Mouse (Mus musculus) CH12.LX (cell line): ENCODE results near the gene Abhd15. TPM values are rescaled to one million over a fixed set of nuclear protein-coding genes. Genes with fewer than 3 reads are reported as not detected.

ENCODE experiments used
- DNase-seq: peaks from one replicate; pipeline ENCODE4 v3.0.0-alpha.2; 2013; ENCODE audit errors: extremely low read depth
- H3K27ac ChIP-seq: 2 replicates; pipeline ENCODE4 v1.5.1; 2012; ENCODE audit warnings: low read depth, mild to moderate bottlenecking, control low read depth, moderate library complexity; ENCODE audit not compliant: insufficient read depth
- H3K27me3 ChIP-seq: replicated peaks from 2 replicates; pipeline ENCODE3; 2012; ENCODE audit warnings: inconsistent platforms
- H3K36me3 ChIP-seq, 2 experiments: replicated peaks in 1 of 2; 2 replicates each; pipeline versions ENCODE3 to v1.6.1; 2012; ENCODE audit warnings: inconsistent platforms in 1 of 2, low read length in 1 of 2, mild to moderate bottlenecking in 1 of 2, mixed read lengths in 1 of 2, moderate library complexity in 1 of 2; ENCODE audit not compliant: control insufficient read depth in 1 of 2, insufficient read depth in 1 of 2
- H3K4me1 ChIP-seq, 2 experiments: 2 replicates each; pipeline ENCODE4 v1.6.1; 2012; ENCODE audit warnings: inconsistent platforms in 1 of 2, moderate library complexity in 1 of 2; ENCODE audit not compliant: insufficient read depth in 2 of 2, control insufficient read depth in 1 of 2
- H3K4me2 ChIP-seq: 2 replicates; pipeline ENCODE4 v1.6.1; 2012; ENCODE audit warnings: low read depth, mild to moderate bottlenecking, control low read depth; ENCODE audit not compliant: poor library complexity, insufficient read depth, severe bottlenecking
- H3K4me3 ChIP-seq, 3 experiments: fragments of 150-350 bp in 1 of 3; sonication (generic) in 1 of 3; replicated peaks in 1 of 3; 2 replicates each; pipeline versions ENCODE3 to v1.5.1; 2011 to 2012; ENCODE audit warnings: low read depth in 2 of 3, low read length in 2 of 3, mild to moderate bottlenecking in 2 of 3, moderate library complexity in 2 of 3, control low read depth in 1 of 3, improper control_type of control experiment in 1 of 3, inconsistent platforms in 1 of 3, mixed read lengths in 1 of 3; ENCODE audit not compliant: poor library complexity in 1 of 3
- H3K79me2 ChIP-seq: replicated peaks from 2 replicates; pipeline ENCODE4 v1.6.1; 2012; ENCODE audit warnings: mild to moderate bottlenecking, moderate library complexity; ENCODE audit not compliant: control insufficient read depth, poor library complexity, insufficient read depth, severe bottlenecking; ENCODE audit errors: extremely low read depth
- H3K9ac ChIP-seq: 2 replicates; pipeline ENCODE4 v1.6.1; 2012; ENCODE audit warnings: low read depth, mild to moderate bottlenecking, control low read depth, moderate library complexity; ENCODE audit not compliant: insufficient read depth
- H3K9me3 ChIP-seq: replicated peaks from 2 replicates; pipeline ENCODE3; 2012; ENCODE audit warnings: low read length, inconsistent platforms, mixed read lengths
- BHLHE40 ChIP-seq: IDR thresholded peaks from 2 replicates; pipeline ENCODE4 v1.6.1; 2011; ENCODE audit warnings: mild to moderate bottlenecking, low read depth, low read length, improper control_type of control experiment
- CHD1 ChIP-seq: IDR thresholded peaks from 2 replicates; pipeline ENCODE4 v1.6.1; 2012; ENCODE audit warnings: low read depth, low read length, improper control_type of control experiment, inconsistent platforms
- CHD2 ChIP-seq: IDR thresholded peaks from 2 replicates; pipeline ENCODE4 v1.6.1; 2011; ENCODE audit warnings: low read length, improper control_type of control experiment
- CTCF ChIP-seq, 2 experiments: IDR thresholded peaks in 1 of 2; conservative IDR thresholded peaks in 1 of 2; 2 replicates each; pipeline ENCODE4 v1.5.1; 2011 to 2012; ENCODE audit warnings: low read depth in 2 of 2, low read length in 2 of 2, improper control_type of control experiment in 1 of 2, inconsistent platforms in 1 of 2, mild to moderate bottlenecking in 1 of 2, moderate library complexity in 1 of 2
- E2F4 ChIP-seq: IDR thresholded peaks from 2 replicates; pipeline ENCODE4 v1.6.1; 2011; ENCODE audit warnings: low read depth, low read length, improper control_type of control experiment; ENCODE audit not compliant: insufficient replicate concordance
- ELF1 ChIP-seq: IDR thresholded peaks from 2 replicates; pipeline ENCODE4 v1.6.1; 2014; ENCODE audit warnings: low read depth, mild to moderate bottlenecking, inconsistent platforms, low read length, improper control_type of control experiment
- ETS1 ChIP-seq: conservative IDR thresholded peaks from 2 replicates; pipeline ENCODE4 v1.6.1; 2012; ENCODE audit warnings: low read depth, mild to moderate bottlenecking, inconsistent platforms, low read length, improper control_type of control experiment, moderate library complexity
- HCFC1 ChIP-seq: IDR thresholded peaks from 2 replicates; pipeline ENCODE4 v1.6.1; 2012; ENCODE audit warnings: low read depth, mild to moderate bottlenecking, inconsistent platforms, low read length, improper control_type of control experiment
- JUN ChIP-seq: IDR thresholded peaks from 2 replicates; pipeline ENCODE4 v1.6.1; 2011; ENCODE audit warnings: low read depth, mild to moderate bottlenecking, low read length, improper control_type of control experiment, moderate library complexity; ENCODE audit not compliant: insufficient read depth
- JUND ChIP-seq: conservative IDR thresholded peaks from 2 replicates; pipeline ENCODE4 v1.6.1; 2011; ENCODE audit warnings: low read depth, low read length, improper control_type of control experiment
- KAT2A ChIP-seq: IDR thresholded peaks from 2 replicates; pipeline ENCODE4 v1.6.1; 2012; ENCODE audit warnings: low read length, improper control_type of control experiment, inconsistent platforms; ENCODE audit not compliant: insufficient replicate concordance
- MAFK ChIP-seq: IDR thresholded peaks from 2 replicates; pipeline ENCODE4 v1.6.1; 2011; ENCODE audit warnings: low read length, improper control_type of control experiment; ENCODE audit not compliant: insufficient replicate concordance
- MAX ChIP-seq: IDR thresholded peaks from 2 replicates; pipeline ENCODE4 v1.6.1; 2011; ENCODE audit warnings: low read length, improper control_type of control experiment
- MEF2A ChIP-seq: IDR thresholded peaks from 2 replicates; pipeline ENCODE4 v1.6.1; 2014; ENCODE audit warnings: low read depth, mild to moderate bottlenecking, inconsistent platforms, low read length, improper control_type of control experiment, borderline replicate concordance
- MXI1 ChIP-seq: IDR thresholded peaks from 2 replicates; pipeline ENCODE4 v1.6.1; 2011; ENCODE audit warnings: mild to moderate bottlenecking, low read depth, low read length, improper control_type of control experiment
- MYC ChIP-seq: IDR thresholded peaks from 2 replicates; pipeline ENCODE4 v1.6.1; 2011; ENCODE audit warnings: low read depth, mild to moderate bottlenecking, improper control_type of control experiment, low read length
- NELFE ChIP-seq: IDR thresholded peaks from 2 replicates; pipeline ENCODE4 v1.6.1; 2011; ENCODE audit warnings: low read depth, low read length, improper control_type of control experiment
- NRF1 ChIP-seq: IDR thresholded peaks from 2 replicates; pipeline ENCODE4 v1.6.1; 2014; ENCODE audit warnings: low read depth, mild to moderate bottlenecking, inconsistent platforms, low read length, improper control_type of control experiment, moderate library complexity
- PAX5 ChIP-seq: IDR thresholded peaks from 2 replicates; pipeline ENCODE4 v1.6.1; 2012; ENCODE audit warnings: low read length, inconsistent platforms, mixed read lengths
- POLR2A ChIP-seq: IDR thresholded peaks from 2 replicates; pipeline ENCODE4 v1.6.1; 2011; ENCODE audit warnings: low read depth, mild to moderate bottlenecking, improper control_type of control experiment, low read length
- POLR2AphosphoS2 ChIP-seq: IDR thresholded peaks from 2 replicates; pipeline ENCODE4 v1.6.1; 2011; ENCODE audit warnings: low read depth, low read length, improper control_type of control experiment
- RCOR1 ChIP-seq: conservative IDR thresholded peaks from 2 replicates; pipeline ENCODE4 v1.6.1; 2012; ENCODE audit warnings: low read depth, mild to moderate bottlenecking, inconsistent platforms, low read length, improper control_type of control experiment
- SIN3A ChIP-seq: IDR thresholded peaks from 2 replicates; pipeline ENCODE4 v1.6.1; 2012; ENCODE audit warnings: low read length, improper control_type of control experiment, inconsistent platforms
- SMC3 ChIP-seq: IDR thresholded peaks from 2 replicates; pipeline ENCODE4 v1.6.1; 2011; ENCODE audit warnings: low read depth, low read length, improper control_type of control experiment
- TBP ChIP-seq: conservative IDR thresholded peaks from 2 replicates; pipeline ENCODE4 v1.6.1; 2011; ENCODE audit warnings: low read depth, low read length, improper control_type of control experiment
- UBTF ChIP-seq: IDR thresholded peaks from 2 replicates; pipeline ENCODE4 v1.6.1; 2012; ENCODE audit warnings: low read depth, mild to moderate bottlenecking, inconsistent platforms, low read length, improper control_type of control experiment, moderate library complexity
- USF1 ChIP-seq: IDR thresholded peaks from 2 replicates; pipeline ENCODE4 v1.6.1; 2014; ENCODE audit warnings: low read depth, mild to moderate bottlenecking, inconsistent platforms, low read length, improper control_type of control experiment
- USF2 ChIP-seq: conservative IDR thresholded peaks from 2 replicates; pipeline ENCODE4 v1.6.1; 2011; ENCODE audit warnings: low read depth, low read length, improper control_type of control experiment
- ZC3H11A ChIP-seq: IDR thresholded peaks from 2 replicates; pipeline ENCODE4 v1.6.1; 2012; ENCODE audit warnings: low read depth, mild to moderate bottlenecking, inconsistent platforms, low read length, improper control_type of control experiment
- ZKSCAN1 ChIP-seq: IDR thresholded peaks from 2 replicates; pipeline ENCODE4 v1.6.1; 2012; ENCODE audit warnings: low read depth, inconsistent platforms, low read length, improper control_type of control experiment, borderline replicate concordance
- ZMIZ1 ChIP-seq: IDR thresholded peaks from 2 replicates; pipeline ENCODE4 v1.6.1; 2012; ENCODE audit warnings: low read depth, mild to moderate bottlenecking, inconsistent platforms, low read length, improper control_type of control experiment
- ZNF384 ChIP-seq: IDR thresholded peaks from 2 replicates; pipeline ENCODE4 v1.6.1; 2012; ENCODE audit warnings: low read depth, low read length, improper control_type of control experiment, inconsistent platforms
- dilution Hi-C: fragments of 300-500 bp; cut with MboI; formaldehyde crosslinking; loops from 2 replicates; pipeline ENCODE4 v1.14.3; 2020; ENCODE audit warnings: low sequenced_read_pairs; ENCODE audit not compliant: extremely low pct_unique_long_range_greater_than_20kb, extremely low pct_ligation_motif_present
- in situ Hi-C: fragments of 300-500 bp; cut with MboI; formaldehyde crosslinking; loops from 3 replicates; pipeline ENCODE4 v1.14.3; 2019; ENCODE audit warnings: low sequenced_read_pairs, low pct_ligation_motif_present, low pct_unique_long_range_greater_than_20kb, mixed read lengths
- polyA plus RNA-seq: library from polyadenylated mRNA; unstranded; fragments of >175 nt; gene quantifications from 2 replicates; pipeline ENCODE4 v1.2.1, GENCODE M21; 2012; ENCODE audit warnings: low read depth; ENCODE audit not compliant: insufficient read length
- total RNA-seq, 2 experiments: library from RNA; depleted of rRNA; stranded (reverse); fragments of 300-350 nt in 1 of 2; fragments of >200 nt in 1 of 2; gene quantifications; 2 replicates each; pipeline ENCODE4 v1.2.3; 2012 to 2014

Gene Abhd15
- total and polyA plus RNA-seq, 3 experiments = 0.11 to 0.38 (median 0.23) TPM

DNA sequence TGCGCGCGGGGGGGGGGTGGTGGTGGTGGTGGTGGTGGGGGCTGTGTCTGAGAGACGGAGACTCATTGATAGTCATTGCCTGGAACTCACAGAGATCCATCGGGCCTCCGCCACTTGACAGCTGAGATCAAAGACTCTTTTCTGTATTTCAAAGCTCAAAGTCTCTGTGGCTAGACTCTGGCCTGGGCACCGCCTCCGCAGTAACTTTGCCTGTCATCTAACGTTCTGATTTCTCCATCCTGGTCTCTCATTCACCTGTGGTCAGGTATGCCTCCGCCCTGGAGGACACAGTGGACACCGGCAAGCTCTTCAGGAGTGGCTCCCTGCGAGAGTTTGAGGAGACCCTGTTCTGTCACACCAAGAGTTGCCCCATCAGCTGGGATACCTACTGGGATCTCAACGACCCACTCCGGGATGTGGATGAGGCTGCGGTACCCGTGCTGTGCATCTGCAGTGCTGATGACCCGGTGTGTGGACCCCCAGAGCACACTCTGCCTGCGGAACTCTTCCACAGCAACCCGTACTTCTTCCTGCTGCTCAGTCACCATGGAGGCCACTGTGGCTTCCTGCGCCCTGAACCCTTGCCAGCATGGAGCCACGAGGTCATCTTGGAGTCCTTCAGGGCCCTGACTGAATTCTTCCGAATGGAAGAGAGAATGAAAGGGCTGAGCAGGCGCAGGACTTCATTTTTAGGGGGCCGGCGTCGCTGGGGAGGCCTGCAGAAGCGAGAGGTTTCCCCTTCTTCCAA is 3.3 kb downstream of the Abhd15 start:
- peaks cover 23 to 59% of the 10 kb centered on the region in 2 experiments for H3K4me1 ChIP-seq
- H3K4me3 ChIP-seq = no peak overlapping the region
- dilution Hi-C loops (no loop called here), in situ Hi-C loops (loop anchor here (10.0 kb wide), 1 partner anchor 277 kb away; no protein-coding TSS in a partner anchor)
- H3K9me3 ChIP-seq = peaks cover 12% of the 10 kb centered on the region
- no peak overlapping the region for H3K9ac ChIP-seq
- H3K4me2 ChIP-seq = no peak overlapping the region
- no peak for DNase-seq
- no peaks in the 10 kb centered on the region for H3K79me2 ChIP-seq
- no peak overlapping the region for H3K27ac ChIP-seq
- no peak for TF ChIP-seq TBP
- TF ChIP-seq, all 38 proteins: peak for 0
- Histone ChIP-seq H3K36me3 (peaks cover 0 to 10% of the 10 kb centered on the region in 2 experiments), H3K27me3 (no peaks in the 10 kb centered on the region)

DNA sequence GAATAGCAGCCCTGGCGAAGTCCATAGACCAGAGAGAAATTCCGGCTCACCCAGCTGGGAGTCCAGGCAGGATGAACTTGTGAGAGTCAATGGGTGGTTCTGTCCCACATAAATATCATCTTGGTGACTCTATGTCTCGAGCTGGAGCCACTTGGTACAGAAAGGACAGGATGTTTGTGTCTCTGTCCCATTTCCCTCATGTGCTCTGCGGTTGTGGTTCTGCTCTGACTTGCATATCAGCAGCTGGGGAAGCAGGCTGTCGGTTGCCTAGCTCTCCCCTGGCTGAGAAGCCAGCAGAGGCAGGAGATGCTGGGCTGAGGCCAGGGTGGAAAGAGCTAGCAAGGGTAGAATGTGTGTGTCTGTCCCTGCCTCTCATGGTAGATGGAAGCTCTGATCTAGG is 4.1 kb downstream of the Abhd15 start, which contains the start of gene Gm10392:
Gene Gm10392 (minus strand): TSS at position 156 of the 400 bp plus-strand sequence.
- Histone ChIP-seq H3K9ac (no peak within 1 kb of the TSS), H3K4me1 (peaks cover 23 to 55% of the 10 kb centered on the region in 2 experiments), H3K36me3 (peaks cover 0 to 10% of the 10 kb centered on the region in 2 experiments), H3K79me2 (no peaks in the 10 kb centered on the region), H3K9me3 (peaks cover 12% of the 10 kb centered on the region), H3K27me3 (no peaks in the 10 kb centered on the region), H3K4me3 (no peak within 1 kb of the TSS), H3K4me2 (no peak within 1 kb of the TSS; the same call in 1 of the 2 replicates), H3K27ac (no peak within 1 kb of the TSS)
- in situ Hi-C loops (loop anchor here (10.0 kb wide), 1 partner anchor 276 kb away; no protein-coding TSS in a partner anchor), dilution Hi-C loops (no loop called here)
- DNase-seq = peak; percentile 88
- TF ChIP-seq USF2 = no peak
- peak; percentile 89 for TF ChIP-seq BHLHE40
- no peak for TF ChIP-seq JUN
- TF ChIP-seq SIN3A = peak; percentile 29; the same call in 1 of the 2 replicates
- TF ChIP-seq ZC3H11A = no peak
- no peak for TF ChIP-seq CHD2
- TF ChIP-seq NRF1 = no peak
- TF ChIP-seq MYC = no peak
- TF ChIP-seq POLR2AphosphoS2 = no peak
- no peak for TF ChIP-seq NELFE
- 0 out of 2 replicates have a peak, but pooled peaks have one; percentile 17 for TF ChIP-seq RCOR1
- TF ChIP-seq CHD1 = no peak
- TF ChIP-seq KAT2A = no peak
- TF ChIP-seq MEF2A = 0 out of 2 replicates have a peak, but pooled peaks have one; percentile 12
- no peak for TF ChIP-seq E2F4
- 0 out of 2 replicates have a peak, but pooled peaks have one; percentile 11 for TF ChIP-seq MAFK
- TF ChIP-seq POLR2A = no peak
- TF ChIP-seq ELF1 = 0 out of 2 replicates have a peak, but pooled peaks have one; percentile 9
- TF ChIP-seq PAX5 = no peak
- 0 out of 2 replicates have a peak, but pooled peaks have one; percentile 10 for TF ChIP-seq SMC3
- TF ChIP-seq HCFC1 = no peak
- TF ChIP-seq ZKSCAN1 = no peak
- TF ChIP-seq USF1 = no peak
- TF ChIP-seq MAX = peak; percentile 66; the same call in 1 of the 2 replicates
- TF ChIP-seq ZMIZ1 = no peak
- TF ChIP-seq JUND = no peak
- TF ChIP-seq ETS1 = 0 out of 2 replicates have a peak, but pooled peaks have one; percentile 54
- TF ChIP-seq CTCF (conservative IDR thresholded peaks at IDR 0.05 in 1 of 2, IDR thresholded peaks at IDR 0.05 in 1 of 2; ENCODE audit: low read depth in 2 of 2, low read length in 2 of 2) = no peak
- TF ChIP-seq UBTF = peak; percentile 44
- TF ChIP-seq ZNF384 = no peak
- TF ChIP-seq MXI1 = no peak
